Mouse (Mus musculus) G1E (cell line): ENCODE measurements around the gene Hs3st4.

ENCODE experiments used
- CTCF ChIP-seq: IDR thresholded peaks from 2 replicates; pipeline ENCODE4 v1.5.1; 2012; ENCODE audit warnings: low read depth, low read length, inconsistent platforms, mixed read lengths
- GATA1 ChIP-seq: IDR thresholded peaks from 2 replicates; pipeline ENCODE4 v1.6.1; 2012; ENCODE audit warnings: borderline replicate concordance, low read length, inconsistent platforms, mixed read lengths
- GATA2 ChIP-seq: IDR thresholded peaks from 2 replicates; pipeline ENCODE4 v1.6.1; 2012; ENCODE audit warnings: low read depth, low read length, inconsistent platforms, borderline replicate concordance
- POLR2AphosphoS5 ChIP-seq: IDR thresholded peaks from 2 replicates; pipeline ENCODE4 v1.6.1; 2012; ENCODE audit warnings: low read depth, low read length, inconsistent platforms; ENCODE audit not compliant: insufficient replicate concordance
- TAL1 ChIP-seq: conservative IDR thresholded peaks from 2 replicates; pipeline ENCODE4 v1.6.1; 2012; ENCODE audit warnings: low read depth, low read length, inconsistent platforms, mixed read lengths

- TF ChIP-seq CTCF (no peak), POLR2AphosphoS5 (no peak), GATA1 (no peak), TAL1 (no peak), GATA2 (no peak)
These were observed 35.8 kb upstream of the Hs3st4 start for GRCm38 (mm10) chr7:123946836-123947235.
